9 mouse cellular contexts compared by ENCODE assay signal in the genomic region with DNA sequence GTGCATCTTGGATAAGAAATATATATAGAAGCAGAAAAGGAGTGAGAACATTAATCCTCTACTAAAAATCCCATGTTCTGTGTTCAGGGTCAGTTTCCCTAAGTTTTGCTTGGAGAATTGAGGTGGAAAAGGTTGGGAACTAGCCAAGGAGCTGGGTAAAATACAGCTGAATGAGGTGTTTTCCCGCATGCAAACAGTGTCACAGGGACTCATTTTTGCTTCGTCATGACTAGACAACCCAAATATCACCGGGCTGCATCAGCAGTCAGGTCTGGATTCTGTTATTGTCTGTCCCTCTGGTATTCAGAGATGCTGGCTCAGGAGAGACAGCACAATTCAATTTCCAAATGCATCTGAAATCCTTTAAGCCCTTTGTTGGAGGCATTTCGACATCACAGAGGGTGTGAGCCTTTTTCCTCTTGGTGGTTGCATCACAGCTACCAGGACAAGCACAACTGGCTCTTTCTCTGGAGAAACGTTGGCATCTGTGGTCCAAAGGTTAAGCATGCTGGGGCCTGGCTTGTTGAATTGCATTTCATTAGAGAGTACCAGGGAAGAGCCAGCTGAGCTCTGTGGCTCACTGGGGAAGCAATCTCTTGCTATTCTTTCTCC. TPM values are rescaled to one million over a fixed set of nuclear protein-coding genes. Genes with fewer than 3 reads are reported as not detected.
DNase-seq lines count a peak whose midpoint lies in the region; ATAC-seq and TF ChIP-seq lines count a peak whose summit lies in the region.
"Had no signal": no experiment of that assay in that cellular context is flagged by ENCODE, and none has a peak within 500 bp of the region (broad histone marks: within the 10 kb centered on the region; RNA-seq: fewer than 3 reads in every experiment).

No protein-coding gene starts in this region.

- H3K4me2 ChIP-seq in midbrain, embryonic 12.5 days (replicated peaks) = no peak overlapping the region
- no peak overlapping the region for H3K4me2 ChIP-seq in midbrain, postnatal 0 days (ENCODE audit: low read depth, low read length, poor library complexity, severe bottlenecking)
- no peak overlapping the region for H3K4me2 ChIP-seq in forebrain, embryonic 12.5 days
- H3K4me2 ChIP-seq: forebrain, embryonic 15.5 days had no signal

- 0 out of 2 replicates have a peak overlapping the region, but pooled peaks have one; percentile 4 for H3K27ac ChIP-seq in midbrain, embryonic 12.5 days (replicated peaks)
- H3K27ac ChIP-seq in midbrain, postnatal 0 days (ENCODE audit: low read depth, low read length) = no peak overlapping the region
- no peak overlapping the region for H3K27ac ChIP-seq in forebrain, embryonic 12.5 days
- H3K27ac ChIP-seq: forebrain, embryonic 15.5 days had no signal

- H3K36me3 ChIP-seq in midbrain, embryonic 12.5 days = no peaks in the 10 kb centered on the region
- no peaks in the 10 kb centered on the region for H3K36me3 ChIP-seq in midbrain, postnatal 0 days (ENCODE audit: insufficient read depth, low read length)
- no peaks in the 10 kb centered on the region for H3K36me3 ChIP-seq in forebrain, embryonic 12.5 days (replicated peaks)
- H3K36me3 ChIP-seq: forebrain, embryonic 15.5 days had no signal

- no peak for DNase-seq in midbrain, postnatal 0 days (ENCODE audit: low spot score)
- peak; percentile 58 for DNase-seq in kidney, postnatal 14 days
- peak; percentile 25 for DNase-seq in skeletal muscle tissue, adult 2 months (ENCODE audit: low read depth, low spot score)
- DNase-seq in gastrocnemius, adult 8-10 months (ENCODE audit: low spot score in 2 of 2) = no peak
- DNase-seq: cerebellum, adult 2 months had no signal

- ATAC-seq in midbrain, embryonic 12.5 days (ENCODE audit: low FRiP score, low read depth) = no peak
- no peak for ATAC-seq in midbrain, postnatal 0 days (ENCODE audit: low FRiP score)
- peak; percentile 84 for ATAC-seq in common myeloid progenitor, adult 5-6 weeks (replicated peaks; ENCODE audit: low read depth, poor library complexity, severe bottlenecking)
- ATAC-seq in forebrain, embryonic 12.5 days (ENCODE audit: low FRiP score) = no peak
- ATAC-seq: forebrain, embryonic 15.5 days had no signal

- H3K4me3 ChIP-seq in midbrain, embryonic 12.5 days = no peak overlapping the region
- no peak overlapping the region for H3K4me3 ChIP-seq in midbrain, postnatal 0 days (ENCODE audit: low read depth, low read length)
- H3K4me3 ChIP-seq in forebrain, embryonic 12.5 days (replicated peaks) = no peak overlapping the region
- H3K4me3 ChIP-seq: forebrain, embryonic 15.5 days had no signal

- no peaks in the 10 kb centered on the region for H3K9me3 ChIP-seq in midbrain, embryonic 12.5 days
- no peaks in the 10 kb centered on the region for H3K9me3 ChIP-seq in midbrain, postnatal 0 days (ENCODE audit: low read length)
- H3K9me3 ChIP-seq in forebrain, embryonic 12.5 days = no peaks in the 10 kb centered on the region
- H3K9me3 ChIP-seq: forebrain, embryonic 15.5 days had no signal

- no peak for TF ChIP-seq CTCF in midbrain, postnatal 0 days (IDR thresholded peaks at IDR 0.05)

- 56% methylated on average over 5 of the region's 5 CpGs for WGBS in midbrain, embryonic 12.5 days
- WGBS in midbrain, postnatal 0 days = 52% methylated on average over 5 of the region's 5 CpGs
- WGBS in forebrain, embryonic 12.5 days = 53% methylated on average over 5 of the region's 5 CpGs

- no peak overlapping the region for H3K9ac ChIP-seq in midbrain, embryonic 12.5 days (replicated peaks)
- H3K9ac ChIP-seq in midbrain, postnatal 0 days (replicated peaks; ENCODE audit: low read length, poor library complexity, severe bottlenecking) = no peak overlapping the region
- no peak overlapping the region for H3K9ac ChIP-seq in forebrain, embryonic 12.5 days
- H3K9ac ChIP-seq: forebrain, embryonic 15.5 days had no signal

- 0 out of 2 replicates have a peak, but pooled peaks cover 2% of the 10 kb centered on the region for H3K4me1 ChIP-seq in midbrain, embryonic 12.5 days
- no peaks in the 10 kb centered on the region for H3K4me1 ChIP-seq in midbrain, postnatal 0 days (ENCODE audit: insufficient read depth, low read length)
- 0 out of 2 replicates have a peak, but pooled peaks cover 7% of the 10 kb centered on the region for H3K4me1 ChIP-seq in forebrain, embryonic 12.5 days
- H3K4me1 ChIP-seq: forebrain, embryonic 15.5 days had no signal

- H3K27me3 ChIP-seq in midbrain, embryonic 12.5 days = no peaks in the 10 kb centered on the region
- H3K27me3 ChIP-seq in midbrain, postnatal 0 days (ENCODE audit: insufficient read depth, low read length) = no peaks in the 10 kb centered on the region
- H3K27me3 ChIP-seq in forebrain, embryonic 12.5 days = no peaks in the 10 kb centered on the region
- H3K27me3 ChIP-seq: forebrain, embryonic 15.5 days had no signal

RNA-seq across cellular contexts. Expression of a gene that starts 59.6 kb away (rescaled TPM):
- 20.1 and 25.0 TPM in 2 replicates for polyA plus RNA-seq in midbrain, embryonic 12.5 days (2016; fragmentation: Nextera tagmentation; extraction: Ambion mirVana)
- 59.2 and 73.0 TPM in 2 replicates for total RNA-seq in midbrain, postnatal 0 days (2014; rRNA removed)
- 18.2 and 22.9 TPM in 2 replicates for polyA plus RNA-seq in midbrain, postnatal 0 days (2015; fragmentation: Nextera tagmentation; extraction: Ambion mirVana)
- 11.8 and 12.5 TPM in 2 replicates for total RNA-seq in common myeloid progenitor, adult 5-6 weeks (2017)
- total RNA-seq in gastrocnemius, adult 8-10 months (2022) = 10 to 100 TPM; 13.9 to 20.4 (median 18.7) TPM
- 20.3 and 20.7 TPM in 2 replicates for polyA plus RNA-seq in forebrain, embryonic 12.5 days (2016; fragmentation: Nextera tagmentation; extraction: Ambion mirVana)

Comparison
In these comparisons a context has a peak if more than half of its experiments do, and no peak if none do; other contexts are left out.
1. DNase-seq: peak in kidney, postnatal 14 days (single experiment) and skeletal muscle tissue, adult 2 months (single experiment); none in midbrain, postnatal 0 days (single experiment) and gastrocnemius, adult 8-10 months (0 of 2).